Mouse (Mus musculus) CD4-positive, CD25-positive, alpha-beta regulatory T cell, adult 4 months (primary cell): ENCODE results near the gene Med25. TPM values are rescaled to one million over a fixed set of nuclear protein-coding genes. Genes with fewer than 3 reads are reported as not detected.
"Not testable (repeated sequence)": the region's sequence is repeated elsewhere in the genome, so short reads cannot be mapped to it uniquely, and the experiment has no call there.

ENCODE experiments used
- ATAC-seq: one replicate; pipeline ENCODE4 v1.8.0; 2017
- polyA plus RNA-seq, 2 experiments: library from polyadenylated mRNA; unstranded; fragments of 100-300 nt; shearing (Covaris generic); gene quantifications; one replicate each; pipeline ENCODE4 v1.2.1; 2017

The Med25 gene
- polyA plus RNA-seq, 2 experiments from 2014 or later: 9.1 to 10.9 TPM

- no peak for ATAC-seq
Observed at GRCm38 (mm10) chr7:44891611-44892010, 901 bp downstream of the Med25 start.

- no peak for ATAC-seq
Observed at GRCm38 (mm10) chr7:44890737-44891136, 1.8 kb downstream of the Med25 start.

- ATAC-seq: no peak
Observed at GRCm38 (mm10) chr7:44890180-44890579, 2.3 kb downstream of the Med25 start.

GRCm38 (mm10) chr7:44888256-44889105, 4.0 kb downstream of the Med25 start:
- no peak for ATAC-seq

- no peak for ATAC-seq
Observed at GRCm38 (mm10) chr7:44886964-44887363, 5.5 kb downstream of the Med25 start.

- ATAC-seq: no peak
Observed at GRCm38 (mm10) chr7:44884637-44885036, 7.9 kb downstream of the Med25 start.

GRCm38 (mm10) chr7:44883036-44883435, 9.5 kb downstream of the Med25 start:
- no peak for ATAC-seq

- ATAC-seq: no peak
Observed at GRCm38 (mm10) chr7:44877833-44878232, 14.7 kb downstream of the Med25 start.

- not testable (repeated sequence) for ATAC-seq
Observed at GRCm38 (mm10) chr7:44871774-44872173, 20.7 kb downstream of the Med25 start.

GRCm38 (mm10) chr7:44871181-44871580, 21.3 kb downstream of the Med25 start:
- ATAC-seq: no peak

GRCm38 (mm10) chr7:44870614-44871013, 21.9 kb downstream of the Med25 start:
- ATAC-seq: no peak

- peak; percentile 89 for ATAC-seq
Observed at GRCm38 (mm10) chr7:44869697-44870528, 22.6 kb downstream of the Med25 start, which contains the start of gene Ptov1. Ptov1 (minus strand) TSS chr7:44869788.

- peak; percentile 10 for ATAC-seq
Observed at GRCm38 (mm10) chr7:44868919-44869696, 23.4 kb downstream of the Med25 start.

- no peak for ATAC-seq
Observed at GRCm38 (mm10) chr7:44868465-44868864, 24.0 kb downstream of the Med25 start.

GRCm38 (mm10) chr7:44867802-44868201, 24.7 kb downstream of the Med25 start:
- no peak for ATAC-seq

GRCm38 (mm10) chr7:44867010-44867702, 25.4 kb downstream of the Med25 start:
- ATAC-seq: no peak

- no peak for ATAC-seq
Observed at GRCm38 (mm10) chr7:44866276-44867009, 26.1 kb downstream of the Med25 start.

GRCm38 (mm10) chr7:44864595-44865542, 27.6 kb downstream of the Med25 start:
- no peak for ATAC-seq

- no peak for ATAC-seq
Observed at GRCm38 (mm10) chr7:44863982-44864494, 28.5 kb downstream of the Med25 start.

- no peak for ATAC-seq
Observed at GRCm38 (mm10) chr7:44863210-44863609, 29.3 kb downstream of the Med25 start.
